In genomic region chr1:167691911-167692682, GRCm38 (mm10) we compare ENCODE assay signal across 8 mouse cellular contexts. TPM values are rescaled to one million over a fixed set of nuclear protein-coding genes. Genes with fewer than 3 reads are reported as not detected.
DNase-seq lines count a peak whose midpoint lies in the region; ATAC-seq lines count a peak whose summit lies in the region.
"Had no signal": no experiment of that assay in that cellular context is flagged by ENCODE, and none has a peak within 500 bp of the region (broad histone marks: within the 10 kb centered on the region; RNA-seq: fewer than 3 reads in every experiment).

No protein-coding gene starts in this region.

- peaks cover 13% of the 10 kb centered on the region for H3K4me1 ChIP-seq in forebrain, embryonic 14.5 days (ENCODE audit: control insufficient read depth, insufficient read depth, low read length)
- peaks cover 32% of the 10 kb centered on the region for H3K4me1 ChIP-seq in limb, embryonic 15.5 days

- ATAC-seq in forebrain, embryonic 14.5 days, result no peak
- no peak for ATAC-seq in limb, embryonic 15.5 days (ENCODE audit: insufficient number of reproducible peaks, low FRiP score, low TSS enrichment, low read depth)

- no peaks in the 10 kb centered on the region for H3K36me3 ChIP-seq in forebrain, embryonic 14.5 days (ENCODE audit: control insufficient read depth, insufficient read depth, low read length)
- H3K36me3 ChIP-seq in limb, embryonic 15.5 days, result no peaks in the 10 kb centered on the region

- peaks cover 87% of the 10 kb centered on the region for H3K27me3 ChIP-seq in forebrain, embryonic 14.5 days (replicated peaks; ENCODE audit: control insufficient read depth, insufficient read depth, low read length)
- peaks cover 95% of the 10 kb centered on the region for H3K27me3 ChIP-seq in limb, embryonic 15.5 days

- intact Hi-C loops in left cerebral cortex, postnatal 14 days (cut with DNase I), result no loop called here

- peak; percentile 31 for DNase-seq in right cerebral cortex, postnatal 4 days
- DNase-seq in right cerebral cortex, postnatal 36 days (ENCODE audit: low spot score in 2 of 2), result no peak
- DNase-seq in forebrain, embryonic 14.5 days (ENCODE audit: low spot score), result no peak
- DNase-seq in left cerebral cortex, postnatal 14 days (ENCODE audit: low spot score in 2 of 2), result no peak
- DNase-seq in spleen, adult 12 weeks (ENCODE audit: low spot score), result no peak
- no peak for DNase-seq in spleen, adult 18-20 months

- under 1% methylated on average over 44 of the region's 44 CpGs for WGBS in forebrain, embryonic 14.5 days
- 1% methylated on average over 44 of the region's 44 CpGs for WGBS in limb, embryonic 15.5 days

- H3K9me3 ChIP-seq in forebrain, embryonic 14.5 days (replicated peaks; ENCODE audit: control insufficient read depth, low read length), result no peaks in the 10 kb centered on the region
- H3K9me3 ChIP-seq in limb, embryonic 15.5 days, result no peaks in the 10 kb centered on the region

- H3K9ac ChIP-seq in forebrain, embryonic 14.5 days (ENCODE audit: low read length), result peak overlapping the region; percentile 17; the same call in 1 of the 2 replicates
- no peak overlapping the region for H3K9ac ChIP-seq in limb, embryonic 15.5 days

- peak overlapping the region; percentile 28 for H3K4me2 ChIP-seq in forebrain, embryonic 14.5 days (ENCODE audit: low read length)
- peak overlapping the region; percentile 22; the same call in 1 of the 2 replicates for H3K4me2 ChIP-seq in limb, embryonic 15.5 days

- peak overlapping the region; percentile 13 for H3K4me3 ChIP-seq in forebrain, embryonic 14.5 days (ENCODE audit: low read depth, low read length)
- peak overlapping the region; percentile 22 for H3K4me3 ChIP-seq in limb, embryonic 15.5 days

- no peak overlapping the region for H3K27ac ChIP-seq in forebrain, embryonic 14.5 days (ENCODE audit: low read depth, low read length)
- H3K27ac ChIP-seq in limb, embryonic 15.5 days, result no peak overlapping the region

RNA-seq across cellular contexts. Expression of gene Lmx1a, which starts 3.1 kb away (rescaled TPM):
- 2.3 and 2.8 TPM in 2 replicates for polyA plus RNA-seq in forebrain, embryonic 14.5 days (2014; fragmentation: Nextera tagmentation; extraction: Ambion mirVana)
- polyA plus RNA-seq in limb, embryonic 15.5 days (2015; fragmentation: Nextera tagmentation; extraction: Ambion mirVana), result 0.56 and 0.61 TPM in 2 replicates
- total RNA-seq in left cerebral cortex, postnatal 14 days (2021), result not detected
- polyA plus RNA-seq: spleen, adult 2 months had no signal
